Mouse (Mus musculus): Measurements from ENCODE around the gene Vmn1r41. TPM values are rescaled to one million over a fixed set of nuclear protein-coding genes. Genes with fewer than 3 reads are reported as not detected.

Vmn1r41 gene
- total RNA-seq (2014; fragmentation: Nextera tagmentation): not detected in 2 replicates
- not detected in 2 replicates for total RNA-seq (2017)

GRCm38 (mm10) chr6:89740466-89740865, at the start of gene Vmn1r41:
Gene Vmn1r41, plus strand, starts transcription at chr6:89740766.
- no peak for ATAC-seq (replicated peaks; ENCODE audit: low FRiP score, low TSS enrichment, poor library complexity, severe bottlenecking)

DNA sequence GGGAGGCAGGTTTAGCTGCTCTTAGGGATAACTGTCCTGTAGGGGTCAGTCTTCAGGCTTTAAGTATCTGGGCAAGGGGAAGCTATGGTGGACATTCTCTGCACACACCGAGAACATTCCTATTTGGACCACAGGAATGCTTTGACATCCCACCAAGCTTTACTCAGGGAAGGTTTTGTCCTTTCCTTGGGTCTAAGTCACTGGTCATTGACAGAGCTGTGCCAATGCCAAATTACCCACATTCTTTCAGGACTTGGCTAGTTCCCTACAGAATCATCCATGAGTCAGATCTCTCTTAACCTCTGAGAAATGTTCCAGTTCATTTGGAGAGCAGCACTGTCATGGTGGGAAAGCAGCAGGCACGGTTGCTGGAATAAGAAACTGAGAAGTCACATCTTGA, 33.9 kb upstream of the Vmn1r41 start:
- ATAC-seq (replicated peaks; ENCODE audit: low FRiP score, low TSS enrichment, poor library complexity, severe bottlenecking): no peak

DNA sequence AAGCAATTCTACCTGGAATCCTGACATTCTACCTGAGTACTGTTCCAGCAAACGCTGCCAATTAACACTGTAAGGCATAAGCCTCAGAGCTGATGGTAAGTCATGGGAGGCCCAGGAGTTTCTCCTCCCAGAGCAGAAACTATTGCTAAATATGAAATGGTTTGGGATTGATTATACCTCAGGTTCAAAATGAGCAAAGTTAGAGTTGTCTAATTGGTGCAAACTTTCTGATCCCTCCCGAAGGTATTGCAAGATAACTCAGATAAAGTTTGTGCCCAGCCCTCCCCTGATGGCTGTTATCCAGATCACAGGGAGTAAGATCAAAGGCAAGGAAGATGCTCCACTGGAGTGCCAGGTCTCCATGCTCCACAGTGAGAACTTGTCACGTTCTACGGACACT, 33.3 kb upstream of the Vmn1r41 start, which contains the start of gene Vmn1r40:
Gene Vmn1r40 (plus strand): TSS at position 301 of the 400 bp plus-strand sequence.
- ATAC-seq (replicated peaks; ENCODE audit: low FRiP score, low TSS enrichment, poor library complexity, severe bottlenecking): no peak

GRCm38 (mm10) chr6:89718051-89718450, 22.5 kb upstream of the Vmn1r41 start:
- no peak for ATAC-seq (replicated peaks; ENCODE audit: low FRiP score, low TSS enrichment, poor library complexity, severe bottlenecking)

DNA sequence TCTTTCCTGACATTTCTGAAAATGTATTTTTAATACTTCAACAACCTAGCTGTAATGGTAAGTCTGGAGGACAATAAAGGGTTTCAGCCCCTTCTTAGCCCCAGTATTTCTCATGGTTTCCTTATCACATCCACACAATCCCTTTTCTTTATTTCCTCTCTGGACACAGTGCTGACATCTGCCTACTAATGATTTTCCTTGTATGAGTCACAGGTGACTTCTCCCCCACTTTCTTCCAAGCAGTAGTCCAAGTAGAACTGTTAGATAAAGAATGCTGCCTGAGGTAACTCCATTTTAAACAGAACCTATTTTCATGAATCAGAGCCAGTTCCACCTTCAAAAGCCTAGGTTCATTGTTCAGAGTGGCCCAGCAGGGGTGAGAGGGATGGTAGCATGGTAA, 2.2 kb downstream of the Vmn1r41 start:
- ATAC-seq (replicated peaks; ENCODE audit: low FRiP score, low TSS enrichment, poor library complexity, severe bottlenecking): no peak

- no peak for ATAC-seq (replicated peaks; ENCODE audit: low FRiP score, low TSS enrichment, poor library complexity, severe bottlenecking)
Measured at GRCm38 (mm10) chr6:89790231-89790630, 49.7 kb downstream of the Vmn1r41 start.

Other genes starting within 250 kb of the Vmn1r41 start
- 11.4 and 16.1 TPM in 2 replicates for gene Chchd6, start 145.1 kb upstream of the Vmn1r41 start, total RNA-seq (2014; fragmentation: Nextera tagmentation)
- 7.0 and 12.0 TPM in 2 replicates for gene Chchd6, start 145.1 kb upstream of the Vmn1r41 start, total RNA-seq (2017)
- gene Txnrd3, start 96.8 kb upstream of the Vmn1r41 start, total RNA-seq (2014; fragmentation: Nextera tagmentation): 11.1 and 12.3 TPM in 2 replicates
- 21.6 and 22.8 TPM in 2 replicates for gene Txnrd3, start 96.8 kb upstream of the Vmn1r41 start, total RNA-seq (2017)
- gene Vmn1r40, start 33.2 kb upstream of the Vmn1r41 start, total RNA-seq (2014; fragmentation: Nextera tagmentation): not detected in 2 replicates
- not detected in 2 replicates for gene Vmn1r40, start 33.2 kb upstream of the Vmn1r41 start, total RNA-seq (2017)
- not detected in 2 replicates for gene Vmn1r42, start 135.6 kb downstream of the Vmn1r41 start, total RNA-seq (2014; fragmentation: Nextera tagmentation)
- not detected in 2 replicates for gene Vmn1r42, start 135.6 kb downstream of the Vmn1r41 start, total RNA-seq (2017)
- not detected in 2 replicates for gene Vmn1r43, start 135.6 kb downstream of the Vmn1r41 start, total RNA-seq (2014; fragmentation: Nextera tagmentation)
- gene Vmn1r43, start 135.6 kb downstream of the Vmn1r41 start, total RNA-seq (2017): not detected in 2 replicates
- gene Vmn1r44, start 142.9 kb downstream of the Vmn1r41 start, total RNA-seq (2014; fragmentation: Nextera tagmentation): not detected in 2 replicates
- gene Vmn1r44, start 142.9 kb downstream of the Vmn1r41 start, total RNA-seq (2017): not detected in 2 replicates
- gene Vmn1r45, start 199.8 kb downstream of the Vmn1r41 start, total RNA-seq (2014; fragmentation: Nextera tagmentation): not detected in 2 replicates
- gene Vmn1r45, start 199.8 kb downstream of the Vmn1r41 start, total RNA-seq (2017): not detected in 2 replicates
- gene Vmn1r46, start 228.5 kb downstream of the Vmn1r41 start, total RNA-seq (2014; fragmentation: Nextera tagmentation): not detected in 2 replicates
- not detected in 2 replicates for gene Vmn1r46, start 228.5 kb downstream of the Vmn1r41 start, total RNA-seq (2017)